Mouse (Mus musculus): ENCODE measurements around the gene Lima1.
A peak's percentile ranks its signal among the peaks of the same experiment; 100 is the strongest.

Gene Lima1

DNA sequence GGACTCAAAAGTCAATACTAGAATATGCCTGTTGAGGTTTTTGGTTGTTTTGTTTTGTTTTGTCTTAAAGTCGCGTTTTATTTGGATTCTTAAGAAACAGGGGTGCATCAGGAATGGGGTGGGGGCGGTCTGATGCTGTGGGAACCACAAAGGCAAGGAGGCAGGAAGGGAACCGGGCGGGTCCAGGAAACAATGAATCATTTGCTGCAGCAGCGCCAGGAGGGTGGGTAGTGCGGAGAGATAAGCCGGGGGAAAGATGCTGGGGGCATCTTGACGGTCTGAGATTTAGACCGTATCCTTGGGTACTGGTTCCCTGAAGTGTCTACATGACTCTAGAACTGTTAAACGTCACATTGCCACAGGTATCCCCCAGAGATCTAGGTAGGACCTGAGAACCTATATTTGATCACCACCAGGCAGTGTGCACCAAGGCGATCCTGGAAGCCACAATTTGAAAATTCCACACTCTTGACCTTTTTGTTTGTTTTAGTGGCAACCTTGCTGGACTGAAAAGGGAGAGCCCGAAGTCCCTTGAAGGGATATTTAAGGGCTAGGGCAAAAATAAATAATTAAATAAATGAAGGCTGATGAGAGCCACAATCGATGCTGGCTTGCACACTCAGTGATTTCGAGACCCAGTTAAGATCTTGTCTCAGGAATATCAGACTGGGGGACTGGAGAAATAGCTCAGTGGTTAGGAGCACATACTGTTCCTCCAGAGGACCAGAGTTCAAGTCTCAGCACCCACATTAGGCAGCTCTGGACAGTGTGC lies 8.6 kb downstream of the Lima1 start:
- DNase-seq: peak; percentile 68 to 77

DNA sequence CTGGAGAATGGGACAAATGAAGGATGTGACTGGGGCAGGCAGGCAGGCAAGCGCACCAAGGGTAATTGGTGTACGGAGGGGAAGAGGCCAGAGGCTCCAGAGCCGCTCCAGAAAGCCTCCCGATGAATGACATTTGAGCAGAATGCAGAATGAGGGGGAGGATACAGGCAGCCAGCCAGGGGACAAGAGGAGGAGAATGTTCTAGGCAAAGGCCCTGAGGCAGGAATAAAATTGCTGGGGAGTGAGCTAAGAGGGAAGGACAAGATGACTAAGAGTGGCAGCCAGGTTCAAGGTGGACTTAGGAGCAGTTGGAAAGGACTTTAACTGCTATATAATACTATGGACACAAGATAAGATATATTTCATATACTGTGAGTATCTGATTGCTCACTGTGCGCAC lies 9.3 kb downstream of the Lima1 start:
- DNase-seq: peak; percentile 52 to 57

DNA sequence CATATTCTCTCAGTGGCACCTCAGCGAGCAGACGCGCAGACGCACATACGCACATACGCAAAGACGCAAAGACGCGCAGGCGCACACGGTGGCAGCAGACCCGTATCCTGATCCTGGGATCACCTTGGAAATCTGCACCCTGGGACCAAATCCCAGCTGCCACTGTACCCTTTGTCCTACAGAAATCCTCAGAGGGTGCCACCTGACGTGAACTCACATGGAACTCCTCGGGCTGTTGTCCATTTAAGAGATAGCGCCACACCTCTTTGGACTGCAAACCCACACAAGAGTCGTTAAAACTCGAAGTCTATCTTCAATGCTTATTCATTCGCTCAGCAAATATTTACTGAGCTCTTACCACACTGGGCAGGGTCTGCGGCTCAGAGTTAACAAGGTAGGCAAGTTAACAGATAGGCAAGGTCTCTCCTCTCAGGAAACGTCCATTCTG lies 9.7 kb downstream of the Lima1 start:
- no peak for DNase-seq

DNA sequence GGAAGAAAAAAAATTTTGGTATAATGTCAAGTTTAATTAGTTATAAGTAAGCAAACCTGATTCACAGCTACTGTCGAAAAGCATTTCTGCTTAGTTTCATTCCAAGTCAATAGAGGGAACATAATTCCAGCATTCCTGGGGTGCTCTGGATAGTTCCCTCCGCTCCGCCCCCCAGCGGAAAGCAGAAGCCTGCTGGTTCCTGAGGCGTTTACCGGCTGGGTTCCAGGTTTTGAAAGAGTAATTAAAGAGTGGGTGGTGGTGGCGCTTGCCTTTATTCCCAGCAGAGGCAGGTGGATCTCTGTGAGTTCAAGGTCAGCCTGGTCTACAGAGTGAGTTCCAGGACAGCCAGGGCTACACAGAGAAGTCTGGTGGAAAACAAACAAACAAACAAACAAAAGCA lies 10.2 kb downstream of the Lima1 start:
- no peak for DNase-seq

DNA sequence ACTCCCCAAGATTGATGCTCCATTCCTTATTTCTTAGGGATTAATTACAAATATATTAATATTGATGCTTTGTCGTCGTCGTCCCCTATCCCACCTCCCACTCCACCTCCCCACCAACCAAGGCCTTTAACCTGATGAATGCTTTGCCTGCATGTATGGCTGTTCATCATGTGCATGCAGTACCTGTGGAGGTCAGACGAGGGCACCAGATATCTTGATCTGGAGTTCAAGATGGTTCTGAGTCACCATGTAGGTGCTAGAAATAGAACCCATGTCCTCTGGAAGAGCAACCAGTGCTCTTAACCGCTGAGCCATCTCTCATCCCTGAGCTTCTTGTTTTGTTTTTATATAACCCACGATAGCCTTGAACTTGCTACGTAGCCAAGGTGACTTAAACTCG lies 11.5 kb downstream of the Lima1 start:
- no peak for DNase-seq

DNA sequence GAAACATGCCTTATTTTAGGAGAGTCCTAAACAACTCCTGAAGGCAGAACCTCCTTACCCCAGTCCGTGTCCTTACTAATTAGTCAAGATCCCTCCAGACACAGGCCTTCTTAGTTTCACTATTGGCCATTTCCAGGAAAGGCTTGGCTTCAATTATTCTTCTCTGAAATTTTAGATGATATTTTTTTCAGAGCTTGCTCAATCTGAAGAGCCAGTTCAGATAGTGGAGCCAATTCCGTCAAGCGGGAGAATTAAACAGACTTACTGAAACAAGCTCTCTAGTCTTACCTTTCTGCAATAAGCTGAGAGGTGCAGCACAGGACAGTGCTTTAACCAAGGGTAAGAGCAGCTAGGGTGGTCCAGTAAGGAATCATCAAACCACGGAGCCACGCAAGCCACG lies 11.9 kb downstream of the Lima1 start:
- DNase-seq: no peak

DNA sequence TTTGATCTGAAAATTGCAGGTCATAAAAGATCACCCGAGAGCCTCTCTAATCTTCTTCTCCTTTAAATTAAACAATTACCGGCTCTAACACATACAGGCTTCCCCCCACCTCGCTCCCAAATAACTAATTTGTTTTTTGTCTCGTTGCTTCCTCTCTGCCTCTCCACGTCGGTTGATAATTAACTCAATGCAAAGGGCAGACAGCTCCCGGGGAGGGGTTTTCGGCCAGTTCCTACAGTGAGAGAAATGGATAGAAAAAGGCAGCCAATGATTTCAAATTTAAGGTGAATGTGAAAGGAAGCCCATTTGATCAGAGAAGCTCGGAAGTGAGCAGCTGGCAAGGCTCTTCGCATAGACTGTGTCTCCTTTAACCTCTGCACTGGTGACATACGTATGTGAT lies 12.8 kb downstream of the Lima1 start:
- DNase-seq: no peak

DNA sequence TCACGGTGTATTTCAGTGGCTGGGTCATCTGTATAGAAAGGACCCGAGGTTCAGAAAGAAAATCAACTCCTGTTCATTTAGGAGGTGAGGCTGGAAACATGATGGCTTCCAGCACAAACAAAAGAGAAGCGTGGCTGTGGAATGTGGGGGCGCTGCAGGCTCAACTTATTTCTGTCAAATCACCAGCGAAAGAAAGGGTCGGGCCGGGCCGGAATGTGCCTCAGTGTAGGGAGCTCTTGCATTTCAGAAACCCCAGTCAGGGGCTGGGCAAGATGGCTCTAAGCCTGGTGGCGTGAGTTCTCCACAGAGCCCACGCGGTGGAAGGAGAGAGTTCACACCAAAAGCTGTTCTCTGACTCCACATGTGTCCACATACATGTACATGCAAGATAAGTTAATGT lies 13.3 kb downstream of the Lima1 start:
- no peak for DNase-seq

DNA sequence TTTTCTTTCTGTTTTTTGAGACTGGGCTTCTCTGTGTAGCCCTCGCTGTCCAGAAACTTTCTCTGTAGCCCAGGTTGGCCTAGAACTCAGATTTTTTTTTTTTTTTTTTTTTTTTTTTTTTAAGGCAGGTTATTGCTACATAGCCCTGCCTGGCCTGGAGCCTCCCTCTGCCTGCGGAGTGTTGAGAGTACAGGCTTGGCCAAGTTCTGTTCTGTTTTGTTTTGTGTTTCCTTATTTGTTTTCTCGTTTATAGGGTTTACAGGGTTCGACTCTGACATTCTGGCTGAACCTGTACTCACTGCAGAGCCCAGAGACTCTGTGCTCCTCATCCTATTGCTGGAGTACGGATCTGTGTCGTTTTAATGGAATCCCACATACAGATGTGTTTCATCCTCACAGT lies 13.7 kb downstream of the Lima1 start:
- no peak for DNase-seq

DNA sequence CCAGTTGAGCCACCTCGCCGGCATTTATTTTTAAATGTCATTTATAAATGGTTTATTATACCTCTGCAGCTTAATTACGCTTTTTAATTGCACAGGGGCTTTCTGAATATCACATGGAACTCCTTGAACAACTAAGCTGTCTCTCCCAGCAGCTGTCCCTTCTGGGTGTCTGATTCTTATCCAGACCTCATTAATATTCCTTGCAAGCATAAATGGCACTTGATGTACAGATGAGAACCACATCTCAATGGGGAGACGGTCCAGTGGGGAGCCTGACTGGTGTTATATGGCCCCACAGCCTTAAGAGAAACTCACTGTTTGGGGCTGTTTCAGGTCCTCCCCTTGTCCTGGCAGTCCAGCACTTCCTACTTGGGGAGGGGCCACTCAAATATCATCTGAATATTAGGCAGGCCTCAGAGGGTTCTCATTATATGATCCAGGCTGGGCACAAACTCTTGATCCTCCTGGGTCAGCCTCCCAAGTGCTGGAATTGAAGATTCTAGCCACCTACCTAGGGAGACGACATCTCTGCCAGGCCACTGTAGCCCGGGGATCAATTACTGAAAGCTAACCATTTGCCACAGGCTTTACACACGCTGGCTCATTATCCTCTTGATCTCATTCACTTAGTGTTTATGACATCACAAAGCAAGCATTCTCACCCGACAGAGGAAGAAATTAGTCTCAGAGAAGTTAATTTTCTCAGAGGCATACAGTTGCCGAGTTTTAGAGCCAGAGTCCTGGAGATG lies 15.4 kb downstream of the Lima1 start:
- no peak for DNase-seq

DNA sequence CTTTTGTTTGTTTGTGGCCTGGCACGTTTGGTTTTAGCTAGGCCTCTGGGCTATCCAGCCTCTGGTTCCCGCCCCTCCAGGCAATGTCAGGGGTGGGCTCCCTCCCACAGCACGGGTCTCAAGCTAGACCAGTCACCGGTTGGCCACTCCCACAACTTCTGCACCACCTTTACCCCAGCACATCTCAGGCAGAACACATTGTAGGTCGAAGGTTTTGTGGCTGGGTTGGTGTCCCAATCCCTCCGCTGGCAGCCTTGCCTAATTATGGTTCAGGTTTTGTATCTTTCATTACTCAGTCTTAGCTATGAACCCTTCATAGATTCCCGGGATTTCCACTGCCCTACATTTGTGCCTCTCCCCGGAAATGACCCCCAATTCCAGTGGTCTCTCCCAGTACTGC lies 17.8 kb downstream of the Lima1 start:
- DNase-seq: peak in 1 of 2 experiments; percentile 39

DNA sequence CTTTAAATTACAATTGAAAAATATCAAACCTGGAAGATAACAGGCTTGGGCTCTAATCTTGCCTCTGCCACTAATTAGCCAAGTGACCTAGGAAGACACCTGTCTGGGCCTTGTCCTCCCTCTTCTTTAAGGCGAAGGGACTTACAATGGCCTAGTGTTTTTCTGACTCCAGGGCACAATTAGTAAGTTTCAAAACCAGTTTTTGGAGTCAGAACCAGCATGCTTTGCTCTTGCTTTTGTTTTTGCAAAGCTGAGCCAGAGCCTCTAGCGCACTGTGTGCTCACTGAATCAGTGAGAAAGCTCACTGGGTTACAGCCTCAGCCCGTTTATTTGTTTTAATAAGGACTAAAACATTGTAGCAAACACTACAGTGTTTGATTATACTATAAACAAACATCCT lies 20.1 kb downstream of the Lima1 start:
- no peak for DNase-seq

DNA sequence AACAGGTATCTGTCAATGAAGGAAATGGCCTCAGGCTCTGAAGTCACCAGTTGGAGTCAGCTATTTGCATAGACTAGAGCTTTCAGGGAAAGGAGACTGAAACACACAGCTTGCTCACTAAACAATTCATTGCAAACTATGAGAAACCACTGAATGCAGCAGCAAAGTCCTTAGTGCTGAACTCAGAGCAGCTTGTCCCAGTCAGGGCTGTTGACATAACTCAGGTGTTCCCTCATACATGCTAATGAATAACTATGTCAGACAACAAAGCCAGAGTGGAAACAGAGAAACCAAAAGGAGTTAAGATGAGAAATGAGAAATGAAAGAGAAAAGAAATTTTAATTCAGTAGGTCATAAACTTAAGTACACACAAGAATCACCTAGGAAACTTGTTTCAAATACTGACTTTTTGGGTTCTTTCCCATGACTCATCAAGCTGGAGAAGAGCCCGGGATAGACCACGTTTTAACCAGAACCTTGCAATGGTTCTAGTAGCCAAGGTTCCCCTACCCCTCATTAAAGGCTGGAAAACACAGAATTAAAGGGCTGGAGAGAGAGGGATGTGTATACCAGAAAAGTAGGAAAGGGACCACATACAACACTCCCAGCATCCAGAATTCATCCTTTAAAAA lies 22.5 kb downstream of the Lima1 start:
- DNase-seq: no peak

DNA sequence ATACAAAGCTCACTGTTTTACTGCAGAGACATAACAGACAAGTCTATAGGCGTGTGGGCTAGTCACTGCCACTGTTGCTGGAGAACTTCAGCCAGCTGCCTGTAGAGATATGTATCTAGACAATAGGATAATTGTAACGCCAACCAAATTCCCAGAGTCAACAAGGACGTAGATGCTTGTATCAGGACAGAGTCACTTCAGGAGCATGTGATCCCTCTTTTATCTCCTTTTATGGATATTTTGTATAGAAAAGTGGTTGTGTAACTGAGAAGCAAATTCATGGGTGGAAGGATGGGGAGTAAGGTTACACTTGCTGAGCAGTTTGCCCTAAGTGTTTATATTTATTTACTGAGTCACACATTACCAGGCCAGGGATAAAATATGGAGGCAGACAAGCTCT lies 25.0 kb downstream of the Lima1 start:
- DNase-seq: no peak

DNA sequence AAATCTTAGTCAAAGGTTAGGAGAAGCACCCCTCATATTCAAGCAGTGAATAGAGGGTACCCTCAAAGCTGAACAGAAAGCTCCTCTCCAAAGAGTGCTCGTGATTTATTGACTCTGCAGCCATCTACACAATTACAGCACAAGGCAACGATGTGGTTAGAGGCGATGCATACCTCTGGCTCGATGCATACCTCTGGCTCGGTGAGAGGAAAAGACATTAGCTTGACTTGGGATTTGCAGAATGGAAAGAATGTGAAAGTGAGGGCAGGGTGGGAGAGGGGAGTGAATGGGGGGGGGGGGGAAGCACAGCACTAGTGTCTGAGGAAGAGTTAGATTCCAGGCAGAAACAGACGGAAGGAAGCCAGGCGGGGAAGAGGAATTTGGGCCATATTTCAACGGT lies 27.3 kb downstream of the Lima1 start:
- no peak for DNase-seq

DNA sequence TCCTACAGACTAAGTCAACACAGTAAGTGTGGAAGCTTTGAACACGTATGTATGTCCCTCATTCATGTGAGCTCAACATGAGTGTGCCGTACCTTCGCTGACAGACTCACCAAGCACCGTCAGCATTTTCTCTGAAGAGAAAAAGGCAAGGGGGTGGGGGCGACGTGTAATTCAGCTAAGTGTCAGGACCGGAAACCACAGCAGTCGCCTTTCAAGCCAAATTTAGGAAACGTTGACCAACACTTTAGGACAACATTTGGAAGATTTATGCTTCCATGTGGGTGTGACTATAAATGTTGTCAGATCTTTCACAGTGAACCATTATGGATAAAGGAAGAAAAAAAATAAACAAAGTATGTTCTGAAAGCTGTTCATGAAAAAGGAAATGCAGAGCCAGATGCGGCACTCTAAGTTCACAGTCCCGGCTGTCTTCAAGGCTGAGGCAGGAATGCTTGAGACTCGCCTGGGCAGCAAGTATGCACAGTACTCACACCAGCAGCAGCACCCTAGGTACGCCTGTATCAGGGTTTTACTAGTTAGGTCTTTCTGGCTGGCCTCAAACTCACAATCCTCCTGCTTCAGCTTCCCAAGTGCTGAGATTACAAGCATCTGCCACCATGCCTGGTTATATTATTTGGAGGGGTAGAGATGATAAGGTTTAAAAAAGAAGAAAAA lies 27.9 kb downstream of the Lima1 start:
- DNase-seq: no peak

DNA sequence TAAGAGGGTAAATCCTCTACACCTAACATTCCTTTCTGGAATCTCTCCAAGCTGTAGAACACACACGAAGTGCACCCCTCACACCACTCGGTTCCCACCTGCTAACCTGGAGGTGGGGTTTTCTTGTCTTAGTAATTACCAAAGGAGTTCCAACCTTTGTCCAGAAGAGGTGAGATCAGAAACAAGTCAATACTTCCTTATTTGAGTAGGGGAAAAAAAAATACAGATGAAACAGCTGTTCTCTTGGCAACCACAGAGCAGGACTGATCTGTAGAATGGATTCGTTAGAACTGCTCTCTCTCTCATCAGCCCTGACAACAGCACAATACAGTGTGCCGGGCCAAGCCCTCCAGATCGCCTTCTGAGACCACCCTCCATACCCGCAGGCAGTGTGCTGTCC lies 28.6 kb downstream of the Lima1 start:
- no peak for DNase-seq

DNA sequence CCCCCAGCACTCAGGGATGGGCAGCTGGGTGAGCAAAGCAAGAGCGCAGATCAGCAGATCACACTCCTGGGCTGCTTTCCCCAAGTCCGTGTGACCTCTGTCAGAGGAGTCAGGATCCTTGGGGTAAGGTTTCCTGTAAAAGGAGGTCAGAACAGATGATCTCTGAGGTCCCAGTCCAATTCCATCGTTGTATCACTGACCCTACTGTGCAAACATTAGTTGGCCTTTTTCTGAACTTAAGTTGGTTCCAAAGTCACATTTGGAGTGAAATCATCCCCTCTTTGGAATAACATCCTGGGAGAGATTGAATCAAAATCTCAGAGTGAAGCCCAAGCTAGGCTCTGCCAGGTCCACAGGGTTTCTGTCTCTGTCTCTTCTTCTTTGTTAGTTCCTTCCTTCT lies 31.4 kb downstream of the Lima1 start:
- DNase-seq: no peak

DNA sequence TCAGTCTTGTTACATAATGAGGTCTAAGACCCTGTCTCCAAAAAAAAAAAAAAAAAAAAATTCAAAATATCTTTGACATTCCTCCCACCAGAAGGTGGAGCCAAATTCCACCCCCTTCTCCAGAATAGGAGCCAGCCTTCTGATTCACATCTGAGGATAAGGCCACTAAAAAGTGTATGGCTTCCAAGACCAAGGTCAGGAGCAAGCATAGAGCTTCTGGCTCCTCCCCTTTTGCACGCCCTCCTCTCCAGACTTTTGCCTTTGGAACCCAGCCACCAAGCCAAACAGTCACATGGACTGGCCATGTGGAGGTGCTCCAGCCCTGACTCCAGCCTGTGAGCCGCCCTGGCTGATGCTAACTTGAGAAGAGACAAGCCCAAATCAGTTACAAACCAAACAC lies 35.3 kb downstream of the Lima1 start:
- peak; percentile 55 to 56 for DNase-seq

DNA sequence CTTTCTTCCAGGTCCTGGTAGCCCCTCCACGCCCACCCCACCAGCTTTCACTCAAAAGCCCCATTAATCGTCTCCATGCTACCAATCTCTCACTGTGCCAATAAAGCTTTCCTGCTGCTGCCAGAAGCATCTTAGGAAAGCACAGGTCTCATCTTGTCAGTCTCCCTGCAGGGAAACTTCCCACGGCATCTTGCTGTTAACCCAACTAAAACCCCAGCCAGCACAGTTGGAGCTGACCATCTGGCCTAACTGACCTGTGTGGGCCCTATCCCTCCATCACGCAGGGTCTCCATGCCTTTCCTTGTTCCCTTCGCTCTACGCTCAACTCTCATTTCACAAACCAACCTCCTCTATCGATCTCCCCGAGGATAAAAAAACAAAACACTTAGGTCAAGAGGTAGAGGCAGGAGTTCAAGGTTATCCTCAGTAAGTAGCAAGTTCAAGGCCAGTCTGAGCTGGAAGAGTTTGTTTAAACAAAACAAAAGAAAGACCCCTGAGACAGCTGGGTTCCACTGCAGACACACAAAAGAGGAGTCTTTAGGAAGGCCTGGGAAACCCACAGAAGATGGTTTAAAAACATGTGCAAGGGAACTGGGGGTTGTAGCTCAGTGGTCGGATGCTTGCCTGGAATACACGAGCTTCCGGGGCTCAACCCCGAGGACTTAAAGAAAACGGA lies 36.0 kb downstream of the Lima1 start:
- DNase-seq: no peak

DNA sequence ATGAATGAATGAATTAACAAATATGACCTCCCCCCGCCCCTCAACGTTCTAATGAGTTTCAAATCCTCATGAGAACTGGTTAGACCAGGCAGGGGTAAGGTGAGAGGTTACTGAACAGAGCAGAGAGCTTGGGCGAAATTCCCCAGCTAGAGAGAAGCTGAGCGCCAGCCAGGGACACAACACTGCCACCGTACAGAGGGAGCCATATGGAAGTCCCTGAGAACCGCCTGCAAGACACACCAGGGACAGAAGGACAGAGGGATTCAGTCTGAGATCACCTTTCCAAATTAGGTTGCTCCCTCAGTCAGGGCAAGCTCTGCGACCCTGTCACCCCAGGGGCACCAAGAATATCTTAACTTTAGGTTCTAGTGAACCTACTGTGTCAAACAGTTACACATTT lies 37.7 kb downstream of the Lima1 start:
- no peak for DNase-seq

DNA sequence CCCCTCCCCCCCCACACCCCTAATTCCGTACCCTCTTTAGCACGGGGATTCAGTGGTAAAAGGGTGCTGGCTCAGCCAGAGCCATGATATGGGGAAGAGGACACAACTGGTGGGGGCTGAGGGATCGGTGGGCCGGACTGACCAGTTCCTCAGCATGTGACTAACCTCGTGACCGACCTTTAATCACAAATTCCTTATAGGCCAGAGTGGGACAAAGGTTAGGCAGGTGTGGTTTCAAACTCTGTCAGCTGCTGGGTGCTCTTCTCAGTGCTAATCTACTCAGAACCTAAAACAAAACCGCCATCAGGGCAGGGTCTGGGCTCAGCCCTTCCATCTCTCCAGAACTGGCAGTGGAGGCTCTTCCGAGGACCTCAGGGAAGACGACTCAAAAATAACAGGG lies 40.1 kb downstream of the Lima1 start:
- no peak for DNase-seq

DNA sequence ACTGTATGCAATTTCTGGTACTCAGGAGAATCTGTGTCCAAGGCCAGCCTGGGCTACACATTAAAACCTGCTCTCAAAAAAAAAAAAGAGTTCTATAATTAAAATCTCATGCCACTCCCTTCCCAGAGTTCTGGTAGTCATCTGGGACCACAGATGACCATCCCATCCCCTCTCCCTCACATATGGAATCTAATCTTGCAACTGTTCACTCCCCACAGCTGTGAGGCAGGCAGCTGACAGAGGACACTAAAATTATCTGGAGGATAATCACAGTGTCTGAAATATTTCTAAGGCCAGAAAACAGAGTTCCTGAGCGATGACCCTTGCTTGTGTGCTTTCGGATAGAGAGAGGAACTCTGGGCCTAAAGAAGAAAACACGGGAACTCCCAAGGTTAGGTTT lies 40.6 kb downstream of the Lima1 start:
- no peak for DNase-seq

All from lung, postnatal 4 days (tissue).